Mouse (Mus musculus): ENCODE results near the gene Col23a1. TPM values are rescaled to one million over a fixed set of nuclear protein-coding genes. Genes with fewer than 3 reads are reported as not detected.

Gene Col23a1
- polyA plus RNA-seq, 1 experiment from 2014 or later: 6.1 TPM

Other genes with a start within 250 kb of the Col23a1 start
- gene Olfr1375, start 241.8 kb upstream of the Col23a1 start, polyA plus RNA-seq (2016; fragmentation: Nextera tagmentation; extraction: Ambion mirVana): not detected in 2 replicates
- 7.6 and 8.6 TPM in 2 replicates for gene Zfp354a, start 230.7 kb upstream of the Col23a1 start, polyA plus RNA-seq (2016; fragmentation: Nextera tagmentation; extraction: Ambion mirVana)
- gene Gm12569, start 69.4 kb upstream of the Col23a1 start, polyA plus RNA-seq (2016; fragmentation: Nextera tagmentation; extraction: Ambion mirVana): not detected in 2 replicates
- gene Clk4, start 28.2 kb upstream of the Col23a1 start, polyA plus RNA-seq (2016; fragmentation: Nextera tagmentation; extraction: Ambion mirVana): 106 and 109 TPM in 2 replicates
- gene BC049762, start 26.9 kb upstream of the Col23a1 start, polyA plus RNA-seq (2016; fragmentation: Nextera tagmentation; extraction: Ambion mirVana): 0.49 and 1.3 TPM in 2 replicates